Mouse (Mus musculus): Measurements from ENCODE around the gene Kcna3. TPM values are rescaled to one million over a fixed set of nuclear protein-coding genes. Genes with fewer than 3 reads are reported as not detected.

Gene Kcna3
- total and polyA plus RNA-seq, 3 experiments, result not detected

- no peaks in the 10 kb centered on the region for H3K4me1 ChIP-seq (ENCODE audit: insufficient read depth, low read depth, low read length)
- no peak for TF ChIP-seq GATA2 (IDR thresholded peaks at IDR 0.05; ENCODE audit: borderline replicate concordance, low read depth, low read length)
- TF ChIP-seq TAL1 (conservative IDR thresholded peaks at IDR 0.05; ENCODE audit: low read depth, low read length), result no peak
Measured at GRCm38 (mm10) chr3:107041718-107042117, 5.7 kb downstream of the Kcna3 start.

DNA sequence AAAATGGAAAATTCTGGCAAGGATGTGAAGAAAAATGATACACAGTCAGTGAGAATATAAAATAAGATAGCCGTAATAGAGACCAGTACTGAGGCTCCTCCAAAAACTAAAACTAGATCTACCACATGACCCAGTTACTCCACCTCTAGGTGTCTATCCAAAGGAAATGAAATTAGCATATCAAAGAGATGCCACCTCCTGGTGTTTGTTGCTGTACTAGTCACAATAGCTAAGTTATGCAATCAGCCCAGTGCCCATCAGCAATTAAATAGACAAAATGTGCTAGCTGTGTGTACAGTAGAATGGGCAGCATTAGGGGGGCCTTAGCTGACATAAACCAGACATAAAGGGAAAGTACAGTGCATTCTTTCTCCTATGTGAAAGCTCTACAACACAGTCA is 25.5 kb downstream of the Kcna3 start:
- ATAC-seq (ENCODE audit: extremely low read depth, insufficient number of reproducible peaks, low FRiP score, poor library complexity, severe bottlenecking), result no peak
- Histone ChIP-seq H3K4me3 (ENCODE audit: low read depth, low read length) (no peak overlapping the region), H3K36me3 (replicated peaks) (no peaks in the 10 kb centered on the region), H3K4me1 (ENCODE audit: insufficient read depth, low read depth, low read length) (no peaks in the 10 kb centered on the region), H3K27me3 (ENCODE audit: insufficient read depth, low read length) (no peaks in the 10 kb centered on the region), H3K9me3 (replicated peaks) (no peaks in the 10 kb centered on the region)
- no peak for TF ChIP-seq POLR2AphosphoS5 (IDR thresholded peaks at IDR 0.05; ENCODE audit: insufficient replicate concordance, low read depth, low read length)
- TF ChIP-seq CTCF (IDR thresholded peaks at IDR 0.05; ENCODE audit: low read depth, low read length), result no peak
- no peak for TF ChIP-seq TAL1 (conservative IDR thresholded peaks at IDR 0.05; ENCODE audit: low read depth, low read length)
- no peak for TF ChIP-seq GATA1 (IDR thresholded peaks at IDR 0.05; ENCODE audit: borderline replicate concordance, low read length)
- TF ChIP-seq GATA2 (IDR thresholded peaks at IDR 0.05; ENCODE audit: borderline replicate concordance, low read depth, low read length), result no peak
- no peak for DNase-seq (ENCODE audit: low spot score)

More at GRCm38 (mm10) chr3:107041718-107042117, 5.7 kb downstream of the Kcna3 start:
- no peaks in the 10 kb centered on the region for H3K27me3 ChIP-seq (ENCODE audit: insufficient read depth, low read length)
- ATAC-seq (ENCODE audit: extremely low read depth, insufficient number of reproducible peaks, low FRiP score, poor library complexity, severe bottlenecking) (no peak), DNase-seq (ENCODE audit: low spot score) (no peak)
- H3K36me3 ChIP-seq (replicated peaks), result no peaks in the 10 kb centered on the region
- peaks cover 9% of the 10 kb centered on the region for H3K9me3 ChIP-seq (replicated peaks)
- H3K4me3 ChIP-seq (ENCODE audit: low read depth, low read length), result no peak overlapping the region

- ATAC-seq (ENCODE audit: extremely low read depth, insufficient number of reproducible peaks, low FRiP score, poor library complexity, severe bottlenecking), result no peak
- Histone ChIP-seq H3K9me3 (replicated peaks) (no peaks in the 10 kb centered on the region), H3K4me1 (ENCODE audit: insufficient read depth, low read depth, low read length) (no peaks in the 10 kb centered on the region), H3K27me3 (ENCODE audit: insufficient read depth, low read length) (no peaks in the 10 kb centered on the region), H3K36me3 (replicated peaks) (no peaks in the 10 kb centered on the region), H3K4me3 (ENCODE audit: low read depth, low read length) (no peak overlapping the region)
- DNase-seq (ENCODE audit: low spot score), result no peak
- no peak for TF ChIP-seq TAL1 (conservative IDR thresholded peaks at IDR 0.05; ENCODE audit: low read depth, low read length)
- no peak for TF ChIP-seq GATA1 (IDR thresholded peaks at IDR 0.05; ENCODE audit: borderline replicate concordance, low read length)
- no peak for TF ChIP-seq CTCF (IDR thresholded peaks at IDR 0.05; ENCODE audit: low read depth, low read length)
- no peak for TF ChIP-seq GATA2 (IDR thresholded peaks at IDR 0.05; ENCODE audit: borderline replicate concordance, low read depth, low read length)
- no peak for TF ChIP-seq POLR2AphosphoS5 (IDR thresholded peaks at IDR 0.05; ENCODE audit: insufficient replicate concordance, low read depth, low read length)
Measured at GRCm38 (mm10) chr3:107062771-107063170, 26.8 kb downstream of the Kcna3 start.

DNA sequence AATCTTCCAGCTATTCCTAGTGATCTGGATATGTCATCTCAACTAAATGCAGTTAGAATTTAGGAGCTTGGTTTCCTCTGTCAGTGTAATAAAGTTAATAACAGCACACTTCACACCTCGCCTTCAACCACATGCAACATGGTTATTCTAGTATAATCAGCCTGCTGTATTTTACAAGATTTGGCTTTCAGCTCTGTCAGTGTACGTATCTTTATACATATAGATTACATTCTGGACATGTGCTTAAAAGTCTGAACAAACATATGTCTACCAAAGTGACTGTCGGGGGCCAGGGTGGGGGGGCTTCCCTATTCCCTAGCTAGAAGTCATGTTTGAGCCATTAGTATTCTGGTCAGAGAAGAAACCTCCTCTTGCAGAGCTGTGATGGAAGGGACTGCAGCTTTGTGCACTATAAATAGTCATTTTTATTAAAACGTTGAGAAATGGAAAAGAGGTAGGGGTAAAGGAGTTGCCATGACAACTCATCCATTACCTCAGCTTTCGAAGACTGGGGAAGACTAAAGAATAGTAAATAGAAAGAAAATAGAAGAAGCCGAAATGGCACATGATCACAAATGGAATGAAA is 29.6 kb downstream of the Kcna3 start:
- no peaks in the 10 kb centered on the region for H3K4me1 ChIP-seq (ENCODE audit: insufficient read depth, low read depth, low read length)
- TF ChIP-seq TAL1 (conservative IDR thresholded peaks at IDR 0.05; ENCODE audit: low read depth, low read length) (no peak), CTCF (IDR thresholded peaks at IDR 0.05; ENCODE audit: low read depth, low read length) (no peak), GATA1 (IDR thresholded peaks at IDR 0.05; ENCODE audit: borderline replicate concordance, low read length) (no peak), POLR2AphosphoS5 (IDR thresholded peaks at IDR 0.05; ENCODE audit: insufficient replicate concordance, low read depth, low read length) (no peak), GATA2 (IDR thresholded peaks at IDR 0.05; ENCODE audit: borderline replicate concordance, low read depth, low read length) (no peak)
- DNase-seq (ENCODE audit: low spot score) (no peak), ATAC-seq (ENCODE audit: extremely low read depth, insufficient number of reproducible peaks, low FRiP score, poor library complexity, severe bottlenecking) (no peak)
- no peaks in the 10 kb centered on the region for H3K9me3 ChIP-seq (replicated peaks)
- H3K36me3 ChIP-seq (replicated peaks), result no peaks in the 10 kb centered on the region
- H3K27me3 ChIP-seq (ENCODE audit: insufficient read depth, low read length), result no peaks in the 10 kb centered on the region
- H3K4me3 ChIP-seq (ENCODE audit: low read depth, low read length), result no peak overlapping the region

DNA sequence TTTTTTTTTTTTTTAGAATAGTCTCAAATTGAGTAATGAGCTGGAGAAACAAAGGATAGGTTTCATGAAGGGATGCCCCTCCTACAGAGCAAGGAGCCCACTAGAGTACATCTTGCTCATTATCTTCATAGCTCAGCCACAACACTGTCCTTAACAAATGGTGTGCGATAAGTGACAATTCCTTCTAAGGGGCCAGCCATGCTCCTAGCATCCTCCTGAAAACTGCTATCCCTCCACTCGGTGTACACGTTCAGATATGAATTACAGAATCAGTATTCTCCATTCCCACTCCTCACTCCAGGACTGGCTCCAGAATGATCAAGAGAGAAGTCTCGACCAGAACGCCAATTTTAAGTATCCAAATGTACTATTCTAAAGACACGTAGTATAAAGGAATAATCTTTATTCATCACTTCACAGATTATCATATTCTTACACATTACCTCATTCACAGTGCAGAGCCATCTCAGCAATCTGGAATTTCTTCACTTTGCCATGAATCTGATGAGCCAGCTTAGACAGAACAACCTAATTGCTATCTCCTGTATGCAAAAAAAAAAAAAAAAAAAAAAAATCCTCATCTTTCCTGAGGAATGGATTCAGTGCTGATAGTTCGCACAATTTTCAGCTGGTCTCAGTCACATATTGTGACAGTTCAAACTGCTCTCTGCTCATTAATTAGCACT is 30.3 kb downstream of the Kcna3 start:
- Histone ChIP-seq H3K4me1 (ENCODE audit: insufficient read depth, low read depth, low read length) (no peaks in the 10 kb centered on the region), H3K36me3 (replicated peaks) (no peaks in the 10 kb centered on the region), H3K9me3 (replicated peaks) (no peaks in the 10 kb centered on the region), H3K27me3 (ENCODE audit: insufficient read depth, low read length) (no peaks in the 10 kb centered on the region), H3K4me3 (ENCODE audit: low read depth, low read length) (no peak overlapping the region)
- ATAC-seq (ENCODE audit: extremely low read depth, insufficient number of reproducible peaks, low FRiP score, poor library complexity, severe bottlenecking), result no peak
- TF ChIP-seq POLR2AphosphoS5 (IDR thresholded peaks at IDR 0.05; ENCODE audit: insufficient replicate concordance, low read depth, low read length), result no peak
- TF ChIP-seq TAL1 (conservative IDR thresholded peaks at IDR 0.05; ENCODE audit: low read depth, low read length), result no peak
- TF ChIP-seq GATA2 (IDR thresholded peaks at IDR 0.05; ENCODE audit: borderline replicate concordance, low read depth, low read length), result no peak
- TF ChIP-seq GATA1 (IDR thresholded peaks at IDR 0.05; ENCODE audit: borderline replicate concordance, low read length), result no peak
- TF ChIP-seq CTCF (IDR thresholded peaks at IDR 0.05; ENCODE audit: low read depth, low read length), result no peak
- no peak for DNase-seq (ENCODE audit: low spot score)

DNA sequence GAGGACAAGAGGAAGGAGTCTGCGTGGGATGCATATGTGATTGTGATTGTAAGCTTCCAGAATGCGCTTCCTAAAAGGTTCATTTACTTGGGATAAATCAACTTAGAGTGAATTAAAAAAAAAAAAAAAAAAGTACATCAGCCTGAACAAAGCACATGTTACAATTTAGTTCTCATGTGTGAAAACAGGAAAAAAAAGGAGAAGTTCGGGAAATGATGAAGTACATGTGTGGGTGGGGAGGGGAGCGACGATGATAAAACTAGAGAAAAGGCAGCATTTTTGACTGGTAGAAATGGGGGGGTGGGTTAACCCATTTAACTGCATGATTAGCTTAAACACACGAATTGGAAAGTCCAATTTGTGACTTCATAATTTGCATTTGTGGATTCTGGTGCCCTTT is 31.3 kb downstream of the Kcna3 start:
- H3K4me1 ChIP-seq (ENCODE audit: insufficient read depth, low read depth, low read length), result no peaks in the 10 kb centered on the region
- no peaks in the 10 kb centered on the region for H3K36me3 ChIP-seq (replicated peaks)
- no peaks in the 10 kb centered on the region for H3K27me3 ChIP-seq (ENCODE audit: insufficient read depth, low read length)
- ATAC-seq (ENCODE audit: extremely low read depth, insufficient number of reproducible peaks, low FRiP score, poor library complexity, severe bottlenecking) (no peak), DNase-seq (ENCODE audit: low spot score) (no peak)
- H3K4me3 ChIP-seq (ENCODE audit: low read depth, low read length), result no peak overlapping the region
- H3K9me3 ChIP-seq (replicated peaks), result no peaks in the 10 kb centered on the region
- TF ChIP-seq POLR2AphosphoS5 (IDR thresholded peaks at IDR 0.05; ENCODE audit: insufficient replicate concordance, low read depth, low read length) (no peak), GATA1 (IDR thresholded peaks at IDR 0.05; ENCODE audit: borderline replicate concordance, low read length) (no peak), GATA2 (IDR thresholded peaks at IDR 0.05; ENCODE audit: borderline replicate concordance, low read depth, low read length) (no peak), TAL1 (conservative IDR thresholded peaks at IDR 0.05; ENCODE audit: low read depth, low read length) (no peak), CTCF (IDR thresholded peaks at IDR 0.05; ENCODE audit: low read depth, low read length) (no peak)

Data from G1E (cell line).